Mouse (Mus musculus): ENCODE measurements around the gene Gm20877. TPM values are rescaled to one million over a fixed set of nuclear protein-coding genes. Genes with fewer than 3 reads are reported as not detected.
"Not testable (repeated sequence)": the region's sequence is repeated elsewhere in the genome, so short reads cannot be mapped to it uniquely, and the experiment has no call there.

Gm20877 gene
- polyA plus RNA-seq (2014; fragmentation: Nextera tagmentation; extraction: Ambion mirVana) = not detected in 2 replicates

GRCm38 (mm10) chrY:17093573-17093972, at the start of gene Gm20877:
Gene Gm20877, plus strand, starts transcription at chrY:17093873.
- no CpG with 5 or more reads among the region's 3 CpGs for WGBS

More at GRCm38 (mm10) chrY:17093573-17093972, at the start of gene Gm20877:
- not testable (repeated sequence) for H3K9ac ChIP-seq (replicated peaks; ENCODE audit: low read depth, low read length); H3K4me2 ChIP-seq (ENCODE audit: low read depth, low read length); H3K9me3 ChIP-seq (ENCODE audit: control insufficient read depth, low read length); H3K4me1 ChIP-seq (ENCODE audit: control insufficient read depth, insufficient read depth, low read length); ATAC-seq (ENCODE audit: low read depth); H3K4me3 ChIP-seq (ENCODE audit: low read depth, low read length); H3K27ac ChIP-seq (ENCODE audit: low read depth, low read length); H3K27me3 ChIP-seq (ENCODE audit: control insufficient read depth, insufficient read depth, low read length); H3K36me3 ChIP-seq (ENCODE audit: control insufficient read depth, insufficient read depth, low read length)

Data from neural tube, embryonic 14.5 days (tissue).